Mouse (Mus musculus) MEL (cell line): ENCODE measurements around the gene Kansl2. TPM values are rescaled to one million over a fixed set of nuclear protein-coding genes. Genes with fewer than 3 reads are reported as not detected.

Source experiments
- DNase-seq: peaks from one replicate; pipeline ENCODE4 v3.0.0; 2011; ENCODE audit warnings: low read depth, low spot score
- H3K27ac ChIP-seq: 2 replicates; pipeline ENCODE4 v1.5.1; 2012; ENCODE audit warnings: low read depth, mild to moderate bottlenecking, control low read depth, low read length, moderate library complexity; ENCODE audit not compliant: control insufficient read depth
- H3K27me3 ChIP-seq, 2 experiments: fragments of 150-350 bp in 1 of 2; sonication (generic) in 1 of 2; 2 replicates each; pipeline ENCODE4 v1.6.1; 2012; ENCODE audit warnings: low read length in 2 of 2, mild to moderate bottlenecking in 2 of 2, improper control_type of control experiment in 1 of 2, moderate library complexity in 1 of 2; ENCODE audit not compliant: insufficient read depth in 2 of 2, control insufficient read depth in 1 of 2
- H3K36me3 ChIP-seq, 2 experiments: 2 replicates each; pipeline ENCODE4 v1.6.1; 2012 to 2014; ENCODE audit warnings: low read length in 2 of 2, improper control_type of control experiment in 1 of 2, inconsistent platforms in 1 of 2, mild to moderate bottlenecking in 1 of 2; ENCODE audit not compliant: insufficient read depth in 2 of 2, control insufficient read depth in 1 of 2
- H3K4me1 ChIP-seq, 2 experiments: fragments of 150-350 bp in 1 of 2; sonication (generic) in 1 of 2; 2 replicates each; pipeline ENCODE4 v1.6.1; 2012; ENCODE audit warnings: low read length in 2 of 2, improper control_type of control experiment in 1 of 2, mild to moderate bottlenecking in 1 of 2; ENCODE audit not compliant: insufficient read depth in 2 of 2, control insufficient read depth in 1 of 2
- H3K4me3 ChIP-seq, 2 experiments: fragments of 150-350 bp in 1 of 2; sonication (generic) in 1 of 2; 2 replicates each; pipeline ENCODE4 v1.5.1; 2012; ENCODE audit warnings: low read depth in 2 of 2, low read length in 2 of 2, mild to moderate bottlenecking in 2 of 2, moderate library complexity in 2 of 2, control low read depth in 1 of 2, improper control_type of control experiment in 1 of 2; ENCODE audit not compliant: control insufficient read depth in 1 of 2, insufficient read depth in 1 of 2
- H3K79me2 ChIP-seq: 2 replicates; pipeline ENCODE4 v1.6.1; 2012; ENCODE audit warnings: mild to moderate bottlenecking, low read length, moderate library complexity; ENCODE audit not compliant: control insufficient read depth, poor library complexity, insufficient read depth
- H3K9ac ChIP-seq: 2 replicates; pipeline ENCODE4 v1.6.1; 2012; ENCODE audit warnings: low read depth, mild to moderate bottlenecking, control low read depth, low read length, moderate library complexity; ENCODE audit not compliant: control insufficient read depth, poor library complexity, severe bottlenecking
- H3K9me3 ChIP-seq: fragments of 150-350 bp; sonication (generic); replicated peaks from 2 replicates; pipeline ENCODE4 v1.6.1; 2012; ENCODE audit warnings: mild to moderate bottlenecking, low read length, improper control_type of control experiment, moderate library complexity; ENCODE audit not compliant: insufficient read depth
- BHLHE40 ChIP-seq: IDR thresholded peaks from 2 replicates; pipeline ENCODE4 v1.6.1; 2012; ENCODE audit warnings: low read depth, mild to moderate bottlenecking, inconsistent platforms, low read length, improper control_type of control experiment, borderline replicate concordance
- CTCF ChIP-seq, 3 experiments: IDR thresholded peaks in 2 of 3; conservative IDR thresholded peaks in 1 of 3; 2 replicates each; pipeline ENCODE4 v1.5.1; 2011 to 2012; ENCODE audit warnings: low read length in 3 of 3, low read depth in 2 of 3, mild to moderate bottlenecking in 2 of 3, improper control_type of control experiment in 1 of 3, inconsistent platforms in 1 of 3, mixed read lengths in 1 of 3, moderate library complexity in 1 of 3; ENCODE audit not compliant: control insufficient read depth in 1 of 3, insufficient read depth in 1 of 3, poor library complexity in 1 of 3, severe bottlenecking in 1 of 3
- ELF1 ChIP-seq: IDR thresholded peaks from 2 replicates; pipeline ENCODE4 v1.6.1; 2014; ENCODE audit warnings: low read depth, mild to moderate bottlenecking, inconsistent platforms, low read length, improper control_type of control experiment, moderate library complexity
- EP300 ChIP-seq, 2 experiments: IDR thresholded peaks; 2 replicates each; pipeline ENCODE4 v1.6.1; 2011; ENCODE audit warnings: improper control_type of control experiment in 2 of 2, low read length in 2 of 2, low read depth in 1 of 2, mild to moderate bottlenecking in 1 of 2
- GABPA ChIP-seq: IDR thresholded peaks from 2 replicates; pipeline ENCODE4 v1.6.1; 2012; ENCODE audit warnings: low read depth, mild to moderate bottlenecking, inconsistent platforms, low read length, improper control_type of control experiment, moderate library complexity
- GATA1 ChIP-seq: IDR thresholded peaks from 2 replicates; pipeline ENCODE4 v1.6.1; 2011; ENCODE audit warnings: low read depth, low read length, improper control_type of control experiment
- MAX ChIP-seq: IDR thresholded peaks from 2 replicates; pipeline ENCODE4 v1.6.1; 2011; ENCODE audit warnings: low read length, improper control_type of control experiment
- MAZ ChIP-seq: IDR thresholded peaks from 2 replicates; pipeline ENCODE4 v1.6.1; 2012; ENCODE audit warnings: low read depth, mild to moderate bottlenecking, inconsistent platforms, low read length, improper control_type of control experiment
- MEF2A ChIP-seq: IDR thresholded peaks from 2 replicates; pipeline ENCODE4 v1.6.1; 2014; ENCODE audit warnings: low read depth, mild to moderate bottlenecking, inconsistent platforms, low read length, improper control_type of control experiment; ENCODE audit not compliant: poor library complexity, insufficient replicate concordance, severe bottlenecking; ENCODE audit errors: extremely low read depth
- MYB ChIP-seq: IDR thresholded peaks from 2 replicates; pipeline ENCODE4 v1.6.1; 2011; ENCODE audit warnings: mild to moderate bottlenecking, low read depth, low read length, improper control_type of control experiment
- POLR2A ChIP-seq, 2 experiments: IDR thresholded peaks; 2 replicates each; pipeline ENCODE4 v1.6.1; 2011 to 2012; ENCODE audit warnings: low read length in 2 of 2, mild to moderate bottlenecking in 2 of 2, control low read depth in 1 of 2, improper control_type of control experiment in 1 of 2, low read depth in 1 of 2, moderate library complexity in 1 of 2; ENCODE audit not compliant: control insufficient read depth in 1 of 2, insufficient read depth in 1 of 2, poor library complexity in 1 of 2
- POLR2AphosphoS2 ChIP-seq: IDR thresholded peaks from 2 replicates; pipeline ENCODE4 v1.6.1; 2011; ENCODE audit warnings: low read length, improper control_type of control experiment
- POLR2AphosphoS5 ChIP-seq: IDR thresholded peaks from 2 replicates; pipeline ENCODE4 v1.6.1; 2012; ENCODE audit warnings: low read depth, borderline replicate concordance, mild to moderate bottlenecking, inconsistent platforms, low read length, moderate library complexity, mixed read lengths
- RAD21 ChIP-seq: IDR thresholded peaks from 2 replicates; pipeline ENCODE4 v1.6.1; 2011; ENCODE audit warnings: mild to moderate bottlenecking, low read depth, low read length, improper control_type of control experiment
- RCOR1 ChIP-seq: IDR thresholded peaks from 2 replicates; pipeline ENCODE4 v1.6.1; 2012; ENCODE audit warnings: low read depth, mild to moderate bottlenecking, inconsistent platforms, low read length, improper control_type of control experiment
- SIN3A ChIP-seq: IDR thresholded peaks from 2 replicates; pipeline ENCODE4 v1.6.1; 2012; ENCODE audit warnings: low read length, improper control_type of control experiment, inconsistent platforms
- SMC3 ChIP-seq: IDR thresholded peaks from 2 replicates; pipeline ENCODE4 v1.6.1; 2011; ENCODE audit warnings: low read depth, low read length, improper control_type of control experiment
- TAL1 ChIP-seq: IDR thresholded peaks from 2 replicates; pipeline ENCODE4 v1.6.1; 2012; ENCODE audit warnings: mild to moderate bottlenecking, inconsistent platforms, low read length, moderate library complexity, mixed read lengths
- TBP ChIP-seq: IDR thresholded peaks from 2 replicates; pipeline ENCODE4 v1.8.0; 2011; ENCODE audit warnings: low read depth, low read length, improper control_type of control experiment
- USF1 ChIP-seq: IDR thresholded peaks from 2 replicates; pipeline ENCODE4 v1.6.1; 2014; ENCODE audit warnings: low read depth, mild to moderate bottlenecking, inconsistent platforms, low read length, improper control_type of control experiment, moderate library complexity
- ZC3H11A ChIP-seq: IDR thresholded peaks from 2 replicates; pipeline ENCODE4 v1.6.1; 2012; ENCODE audit warnings: low read depth, mild to moderate bottlenecking, inconsistent platforms, low read length, improper control_type of control experiment
- ZKSCAN1 ChIP-seq: IDR thresholded peaks from 2 replicates; pipeline ENCODE4 v1.6.1; 2012; ENCODE audit warnings: low read depth, mild to moderate bottlenecking, inconsistent platforms, low read length, improper control_type of control experiment, moderate library complexity
- ZMIZ1 ChIP-seq: IDR thresholded peaks from 2 replicates; pipeline ENCODE4 v1.6.1; 2012; ENCODE audit warnings: low read depth, mild to moderate bottlenecking, inconsistent platforms, low read length, improper control_type of control experiment, moderate library complexity
- polyA plus RNA-seq, 2 experiments: library from polyadenylated mRNA; stranded (reverse) in 1 of 2; unstranded in 1 of 2; fragments of >175 nt in 1 of 2; fragments of >200 nt in 1 of 2; gene quantifications; 2 replicates each; pipeline versions ENCODE4 v1.2.1 to v1.2.4; 2012; ENCODE audit warnings: low replicate concordance in 2 of 2, low read depth in 1 of 2; ENCODE audit not compliant: insufficient read length in 2 of 2, insufficient read depth in 1 of 2, missing spikeins in 1 of 2
- total RNA-seq: library from RNA; depleted of rRNA; stranded (reverse); fragments of 300-350 nt; gene quantifications from 2 replicates; pipeline ENCODE4 v1.2.3, GENCODE M21; 2012

Gene Kansl2
- total and polyA plus RNA-seq, 3 experiments, result 157 to 170 TPM; not detected in 1

- Histone ChIP-seq H3K36me3 (peaks cover 3 to 63% of the 10 kb centered on the region in 2 experiments; a peak in 2 of 4 replicates), H3K27me3 (no peaks in the 10 kb centered on the region), H3K4me3 (no peak overlapping the region), H3K9ac (no peak overlapping the region), H3K27ac (no peak overlapping the region), H3K4me1 (peaks cover 0 to 11% of the 10 kb centered on the region in 2 experiments; a peak in 3 of 4 replicates), H3K79me2 (no peaks in the 10 kb centered on the region; the same call in 1 of the 2 replicates), H3K9me3 (no peaks in the 10 kb centered on the region)
- TF ChIP-seq EP300 (IDR thresholded peaks at IDR 0.05; ENCODE audit: low read depth in 1 of 2, low read length in 2 of 2) (peak in 1 of 2 experiments; percentile 58; a peak in 2 of 4 replicates), SMC3 (no peak), BHLHE40 (no peak), TBP (peak; percentile 87), ZMIZ1 (no peak), USF1 (no peak), GABPA (no peak), CTCF (IDR thresholded peaks at IDR 0.05 in 2 of 3, conservative IDR thresholded peaks at IDR 0.05 in 1 of 3; ENCODE audit: control insufficient read depth in 1 of 3, insufficient read depth in 1 of 3, low read depth in 2 of 3, low read length in 3 of 3, poor library complexity in 1 of 3, severe bottlenecking in 1 of 3) (no peak), ZC3H11A (no peak), GATA1 (0 out of 2 replicates have a peak, but pooled peaks have one; percentile 30), MEF2A (no peak), ZKSCAN1 (no peak), TAL1 (no peak), POLR2AphosphoS5 (no peak), ELF1 (no peak), POLR2AphosphoS2 (no peak), RAD21 (no peak), MAX (no peak), POLR2A (IDR thresholded peaks at IDR 0.05; ENCODE audit: control insufficient read depth in 1 of 2, insufficient read depth in 1 of 2, low read depth in 1 of 2, low read length in 2 of 2, poor library complexity in 1 of 2) (no peak)
- DNase-seq, result peak; percentile 57
Observed at GRCm38 (mm10) chr15:98541064-98541463, 7.0 kb upstream of the Kansl2 start.

- Histone ChIP-seq H3K79me2 (peaks cover 10% of the 10 kb centered on the region), H3K4me3 (no peak overlapping the region), H3K9me3 (no peaks in the 10 kb centered on the region), H3K27me3 (no peaks in the 10 kb centered on the region), H3K4me1 (peaks cover 3 to 11% of the 10 kb centered on the region in 2 experiments; a peak in 3 of 4 replicates), H3K27ac (no peak overlapping the region), H3K36me3 (peaks cover 3 to 38% of the 10 kb centered on the region in 2 experiments; a peak in 2 of 4 replicates), H3K9ac (no peak overlapping the region)
- no peak for DNase-seq
- TF ChIP-seq MAZ, result no peak
- TF ChIP-seq MYB, result no peak
- TF ChIP-seq RCOR1, result no peak
- TF ChIP-seq SIN3A, result no peak
Observed at GRCm38 (mm10) chr15:98537923-98538322, 3.9 kb upstream of the Kansl2 start.
